Mouse (Mus musculus): Measurements from ENCODE around the gene Cwh43. TPM values are rescaled to one million over a fixed set of nuclear protein-coding genes. Genes with fewer than 3 reads are reported as not detected.
A peak's percentile ranks its signal among the peaks of the same experiment; 100 is the strongest.

Cwh43 gene
- polyA plus RNA-seq, 1 experiment from 2014 or later, result not detected

GRCm38 (mm10) chr5:73490596-73491073 lies 84.8 kb downstream of the Cwh43 start:
- Histone ChIP-seq H3K27ac (peak overlapping the region; percentile 93), H3K9me3 (no peaks in the 10 kb centered on the region), H3K4me3 (peak overlapping the region; percentile 84), H3K4me1 (peaks cover 10% of the 10 kb centered on the region), H3K9ac (peak overlapping the region; percentile 78), H3K36me3 (no peaks in the 10 kb centered on the region), H3K4me2 (replicated peaks) (peak overlapping the region; percentile 97), H3K27me3 (no peaks in the 10 kb centered on the region)
- ATAC-seq (ENCODE audit: low FRiP score, low read depth), result peak; percentile 98
- under 1% methylated on average over 37 of the region's 37 CpGs for WGBS

DNA sequence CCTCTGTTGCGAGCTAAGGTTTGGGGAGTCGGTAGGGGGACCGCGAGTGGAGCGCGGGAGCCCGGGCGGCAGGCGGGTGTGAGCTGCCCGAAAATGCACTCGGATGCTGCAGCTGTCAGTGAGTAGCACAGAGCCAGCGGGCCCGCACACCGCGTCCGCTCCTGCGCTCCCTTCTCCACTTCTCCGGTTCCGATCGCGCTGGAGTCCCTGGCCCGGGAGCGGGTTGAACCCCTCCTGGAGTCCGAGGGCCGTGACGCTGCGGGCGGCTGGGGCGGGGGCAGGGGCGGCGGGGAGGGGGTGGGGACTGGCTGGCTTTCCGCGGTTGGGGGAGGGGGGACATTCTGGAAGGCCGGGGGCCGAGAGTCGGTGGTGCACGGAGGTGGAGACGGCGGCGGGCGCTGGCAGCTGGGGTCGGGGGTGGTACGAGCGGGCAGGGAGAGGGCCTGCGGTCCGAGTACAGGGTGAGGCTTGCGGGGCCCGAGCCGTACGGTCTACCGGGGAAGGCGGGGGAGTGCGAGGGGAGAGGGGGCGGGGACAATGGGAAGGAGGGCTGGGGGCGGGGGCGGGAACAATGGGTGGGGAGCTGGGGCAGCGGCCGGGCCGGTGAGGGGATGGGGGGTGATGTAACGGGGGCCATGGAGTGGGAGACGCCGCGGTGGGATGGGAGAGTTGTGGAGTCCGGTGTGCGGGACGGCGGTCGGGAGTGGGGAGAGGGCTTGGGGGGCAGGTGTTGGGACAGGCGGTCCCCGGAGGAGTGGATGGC lies 85.4 kb downstream of the Cwh43 start:
- Histone ChIP-seq H3K27me3 (no peaks in the 10 kb centered on the region), H3K4me2 (replicated peaks) (peak overlapping the region; percentile 97), H3K36me3 (no peaks in the 10 kb centered on the region), H3K4me1 (peaks cover 10% of the 10 kb centered on the region), H3K27ac (peak overlapping the region; percentile 93), H3K9ac (peak overlapping the region; percentile 78), H3K9me3 (no peaks in the 10 kb centered on the region), H3K4me3 (peak overlapping the region; percentile 84)
- under 1% methylated on average over 59 of the region's 70 CpGs for WGBS
- peak; percentile 52 for ATAC-seq (ENCODE audit: low FRiP score, low read depth)

- Histone ChIP-seq H3K4me1 (peaks cover 12% of the 10 kb centered on the region), H3K4me3 (peak overlapping the region; percentile 84), H3K27ac (peak overlapping the region; percentile 22; the same call in 1 of the 2 replicates), H3K9me3 (no peaks in the 10 kb centered on the region), H3K27me3 (no peaks in the 10 kb centered on the region), H3K9ac (peak overlapping the region; percentile 78), H3K4me2 (replicated peaks) (peak overlapping the region; percentile 97), H3K36me3 (no peaks in the 10 kb centered on the region)
- under 1% methylated on average over 59 of the region's 59 CpGs for WGBS
- peak; percentile 73 for ATAC-seq (ENCODE audit: low FRiP score, low read depth)
These were observed 86.2 kb downstream of the Cwh43 start for GRCm38 (mm10) chr5:73491837-73492720.

DNA sequence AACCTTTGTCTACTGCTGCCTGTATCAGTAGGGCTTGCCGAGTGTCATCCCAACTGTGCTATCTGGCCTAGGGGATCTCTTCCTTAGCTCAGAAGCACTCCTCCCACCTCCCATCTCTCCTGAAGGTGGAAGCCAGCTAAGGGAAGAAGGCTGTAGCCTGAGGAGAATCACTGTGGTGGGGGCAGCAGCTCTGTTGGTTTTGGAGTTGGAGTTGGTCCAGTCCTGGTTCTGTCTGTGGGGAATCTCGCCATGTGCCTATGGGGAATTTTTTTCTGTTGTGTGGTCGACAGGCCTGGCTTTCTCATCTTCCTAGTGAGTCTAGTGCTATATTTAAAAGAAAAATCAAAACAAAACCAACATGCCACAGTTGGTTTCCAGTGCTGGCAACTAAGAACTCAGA lies 91.5 kb downstream of the Cwh43 start:
- H3K9me3 ChIP-seq, result no peaks in the 10 kb centered on the region
- no peak overlapping the region for H3K27ac ChIP-seq
- H3K36me3 ChIP-seq, result no peaks in the 10 kb centered on the region
- H3K4me3 ChIP-seq, result no peak overlapping the region
- no peaks in the 10 kb centered on the region for H3K27me3 ChIP-seq
- peaks cover 40% of the 10 kb centered on the region for H3K4me1 ChIP-seq
- ATAC-seq (ENCODE audit: low FRiP score, low read depth), result no peak
- no peak overlapping the region for H3K4me2 ChIP-seq (replicated peaks)
- 81% methylated on average over 3 of the region's 3 CpGs for WGBS
- H3K9ac ChIP-seq, result no peak overlapping the region

DNA sequence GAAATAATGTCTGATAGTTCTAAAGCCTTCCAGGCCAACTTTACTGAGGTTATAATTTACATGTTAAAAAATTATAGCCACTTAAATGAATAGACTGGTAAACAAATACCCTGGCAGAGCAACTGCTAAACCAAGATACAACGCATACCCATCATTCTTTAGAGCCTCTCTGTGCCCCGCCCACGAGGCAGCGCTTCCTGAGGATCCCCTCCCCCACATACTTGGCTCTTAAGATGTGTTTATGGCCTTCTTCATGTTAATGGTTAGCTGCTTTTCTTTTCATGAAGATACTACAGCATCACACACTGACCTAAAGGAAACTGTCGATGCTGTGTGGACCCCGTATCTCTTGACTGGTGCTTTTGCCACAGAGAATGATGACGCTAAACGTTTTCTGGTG lies 92.7 kb downstream of the Cwh43 start:
- H3K27ac ChIP-seq, result no peak overlapping the region
- peaks cover 35% of the 10 kb centered on the region for H3K4me1 ChIP-seq
- no peaks in the 10 kb centered on the region for H3K36me3 ChIP-seq
- ATAC-seq (ENCODE audit: low FRiP score, low read depth), result no peak
- H3K4me2 ChIP-seq (replicated peaks), result no peak overlapping the region
- no peaks in the 10 kb centered on the region for H3K9me3 ChIP-seq
- H3K9ac ChIP-seq, result no peak overlapping the region
- H3K4me3 ChIP-seq, result no peak overlapping the region
- 82% methylated on average over 8 of the region's 8 CpGs for WGBS
- no peaks in the 10 kb centered on the region for H3K27me3 ChIP-seq

- H3K9ac ChIP-seq, result no peak overlapping the region
- no peaks in the 10 kb centered on the region for H3K27me3 ChIP-seq
- no peak overlapping the region for H3K4me2 ChIP-seq (replicated peaks)
- no peaks in the 10 kb centered on the region for H3K9me3 ChIP-seq
- H3K4me3 ChIP-seq, result no peak overlapping the region
- ATAC-seq (ENCODE audit: low FRiP score, low read depth), result no peak
- no peaks in the 10 kb centered on the region for H3K36me3 ChIP-seq
- WGBS, result 87% methylated on average over 7 of the region's 7 CpGs
- H3K27ac ChIP-seq, result no peak overlapping the region
- peaks cover 35% of the 10 kb centered on the region for H3K4me1 ChIP-seq
These were observed 95.1 kb downstream of the Cwh43 start for GRCm38 (mm10) chr5:73500867-73501440.

DNA sequence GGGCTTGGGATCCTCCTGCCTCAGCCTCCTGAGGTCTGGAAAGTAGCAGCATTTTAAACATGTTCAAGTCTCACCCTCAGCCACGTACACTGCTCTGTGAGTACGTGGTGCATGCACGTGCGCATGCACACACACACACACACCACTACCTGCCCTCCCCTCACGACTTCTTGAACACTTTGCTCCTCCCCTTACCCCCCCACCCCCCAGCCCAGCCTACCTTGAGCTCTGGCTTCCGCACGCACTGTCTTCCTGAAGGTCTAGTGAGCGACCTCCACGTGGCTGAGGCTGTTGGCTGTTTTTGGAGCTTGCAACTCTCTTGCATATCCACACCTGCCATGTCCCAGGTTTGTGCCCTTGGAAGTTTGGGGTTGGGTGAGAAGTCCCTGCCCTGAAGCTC lies 96.5 kb downstream of the Cwh43 start:
- no peak for ATAC-seq (ENCODE audit: low FRiP score, low read depth)
- no peak overlapping the region for H3K9ac ChIP-seq
- H3K4me3 ChIP-seq, result no peak overlapping the region
- H3K27me3 ChIP-seq, result no peaks in the 10 kb centered on the region
- H3K4me1 ChIP-seq, result peaks cover 33% of the 10 kb centered on the region
- no peaks in the 10 kb centered on the region for H3K36me3 ChIP-seq
- H3K27ac ChIP-seq, result no peak overlapping the region
- no peaks in the 10 kb centered on the region for H3K9me3 ChIP-seq
- H3K4me2 ChIP-seq (replicated peaks), result no peak overlapping the region
- 86% methylated on average over 9 of the region's 9 CpGs for WGBS

Other genes starting within 250 kb of the Cwh43 start
- gene Fryl, start 149.5 kb upstream of the Cwh43 start, polyA plus RNA-seq (2015; fragmentation: Nextera tagmentation; extraction: Ambion mirVana), result 21.4 and 22.5 TPM in 2 replicates
- 229 and 236 TPM in 2 replicates for gene Ociad1, start 113.3 kb upstream of the Cwh43 start, polyA plus RNA-seq (2015; fragmentation: Nextera tagmentation; extraction: Ambion mirVana)
- gene Ociad2, start 65.0 kb upstream of the Cwh43 start, polyA plus RNA-seq (2015; fragmentation: Nextera tagmentation; extraction: Ambion mirVana), result 9.9 and 10.5 TPM in 2 replicates
- 31.9 and 32.7 TPM in 2 replicates for gene Dcun1d4, start 74.9 kb downstream of the Cwh43 start, polyA plus RNA-seq (2015; fragmentation: Nextera tagmentation; extraction: Ambion mirVana)
- not detected in 2 replicates for gene Lrrc66, start 226.5 kb downstream of the Cwh43 start, polyA plus RNA-seq (2015; fragmentation: Nextera tagmentation; extraction: Ambion mirVana)
- gene Sgcb, start 241.7 kb downstream of the Cwh43 start, polyA plus RNA-seq (2015; fragmentation: Nextera tagmentation; extraction: Ambion mirVana), result 44.9 and 46.5 TPM in 2 replicates
- gene Spata18, start 245.3 kb downstream of the Cwh43 start, polyA plus RNA-seq (2015; fragmentation: Nextera tagmentation; extraction: Ambion mirVana), result 1.7 and 1.9 TPM in 2 replicates

Data from limb, embryonic 13.5 days (tissue).